Mouse (Mus musculus) cerebellum, adult 8-10 months (tissue): ENCODE data around the gene Oasl1.
"Not testable (repeated sequence)": the region's sequence is repeated elsewhere in the genome, so short reads cannot be mapped to it uniquely, and the experiment has no call there.

Experiments used
- DNase-seq: peaks from one replicate; pipeline ENCODE4 v3.0.0; 2022

The Oasl1 gene

DNA sequence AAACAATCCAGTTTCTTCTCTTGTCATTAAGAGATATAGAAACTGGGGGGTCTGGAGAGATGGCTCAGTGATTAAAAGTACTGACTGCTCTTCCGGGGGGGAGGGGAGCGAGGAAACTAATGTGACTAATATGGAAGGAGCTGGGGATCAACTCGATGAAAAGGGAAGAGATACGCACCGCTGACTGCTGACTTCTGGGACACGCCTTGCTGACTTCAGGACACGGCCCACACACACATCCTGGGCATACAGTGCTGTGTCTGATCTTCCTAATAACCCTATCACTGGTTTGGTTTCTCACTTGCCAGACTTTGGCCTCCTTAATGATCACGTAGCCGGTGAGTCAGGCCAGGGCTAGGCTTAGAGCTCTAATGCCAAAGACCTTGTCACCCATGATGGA lies 3.7 kb downstream of the Oasl1 start:
- DNase-seq = no peak

DNA sequence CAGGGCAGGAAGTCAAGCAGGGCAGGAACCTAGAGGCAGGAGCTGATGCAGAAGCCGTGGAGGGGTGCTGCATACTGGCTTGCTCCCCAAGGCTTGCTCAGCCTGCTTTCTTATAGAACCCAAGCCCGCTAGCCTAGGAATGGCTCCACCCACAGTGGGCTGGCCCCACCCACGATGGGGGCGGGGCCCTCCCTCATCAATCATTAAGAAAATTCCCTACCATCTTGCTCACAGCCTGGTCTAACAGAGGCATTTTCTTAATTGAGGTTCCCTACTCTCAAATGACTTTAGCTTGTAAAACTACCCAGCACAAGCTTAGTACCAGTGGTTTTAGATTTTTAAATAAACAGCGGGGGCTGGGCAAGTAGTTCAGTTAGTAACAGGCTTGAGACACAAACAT lies 8.6 kb downstream of the Oasl1 start:
- no peak for DNase-seq

DNA sequence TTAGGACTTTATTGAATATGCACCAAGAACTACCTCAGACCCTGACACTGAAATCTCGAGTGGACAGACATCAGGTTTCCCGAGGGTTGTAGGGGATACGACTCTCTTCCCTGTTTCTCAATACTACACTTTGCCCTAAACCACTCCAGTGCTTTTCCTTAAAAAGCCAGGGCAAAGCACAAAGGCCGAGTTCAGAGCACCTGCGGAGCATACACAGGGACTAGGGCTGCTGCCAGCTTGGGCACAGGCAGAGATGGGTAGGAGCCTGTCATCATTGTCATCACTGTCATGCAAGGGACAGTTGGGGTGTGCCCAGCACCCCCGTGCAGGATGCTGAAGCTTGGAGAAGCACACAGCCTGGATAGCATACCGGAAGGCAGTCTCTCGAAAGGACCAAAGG lies 10.2 kb downstream of the Oasl1 start:
- DNase-seq = no peak

DNA sequence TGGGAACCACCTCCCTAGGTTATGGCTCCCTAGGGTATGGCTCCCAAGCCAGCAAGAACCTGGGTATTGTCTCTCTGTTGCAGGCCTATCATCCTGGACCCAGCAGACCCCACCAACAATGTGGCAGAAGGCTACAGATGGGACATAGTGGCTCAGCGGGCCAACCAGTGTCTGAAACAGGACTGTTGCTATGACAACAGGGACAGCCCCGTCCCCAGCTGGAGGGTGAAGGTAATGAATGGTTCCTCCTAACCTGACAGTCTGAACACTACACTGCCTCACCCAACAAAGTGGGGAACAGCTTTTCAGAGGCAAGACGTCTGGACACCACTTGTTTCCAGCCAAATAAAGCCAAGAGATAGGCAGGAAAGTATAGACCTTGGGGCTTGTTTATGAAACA lies 12.8 kb downstream of the Oasl1 start:
- DNase-seq = no peak

DNA sequence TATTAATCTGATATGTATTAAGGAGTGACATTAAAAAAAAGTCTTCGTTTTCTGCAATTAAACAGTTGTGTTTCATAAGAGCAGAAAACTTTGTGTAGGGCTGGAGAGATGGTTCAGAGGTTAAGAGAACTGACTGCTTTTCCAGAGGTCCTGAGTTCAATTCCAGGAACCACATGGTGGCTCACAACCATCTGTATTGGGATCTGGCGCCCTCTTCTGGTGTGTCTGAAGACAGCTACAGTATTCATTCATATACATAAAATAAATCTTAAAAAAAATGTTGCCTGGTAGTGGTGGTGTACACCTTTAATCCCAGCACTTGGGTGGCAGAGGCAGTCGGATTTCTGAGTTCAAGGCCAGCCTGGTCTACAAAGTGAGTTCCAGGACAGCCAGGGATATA lies 18.1 kb downstream of the Oasl1 start:
- not testable (repeated sequence) for DNase-seq

DNA sequence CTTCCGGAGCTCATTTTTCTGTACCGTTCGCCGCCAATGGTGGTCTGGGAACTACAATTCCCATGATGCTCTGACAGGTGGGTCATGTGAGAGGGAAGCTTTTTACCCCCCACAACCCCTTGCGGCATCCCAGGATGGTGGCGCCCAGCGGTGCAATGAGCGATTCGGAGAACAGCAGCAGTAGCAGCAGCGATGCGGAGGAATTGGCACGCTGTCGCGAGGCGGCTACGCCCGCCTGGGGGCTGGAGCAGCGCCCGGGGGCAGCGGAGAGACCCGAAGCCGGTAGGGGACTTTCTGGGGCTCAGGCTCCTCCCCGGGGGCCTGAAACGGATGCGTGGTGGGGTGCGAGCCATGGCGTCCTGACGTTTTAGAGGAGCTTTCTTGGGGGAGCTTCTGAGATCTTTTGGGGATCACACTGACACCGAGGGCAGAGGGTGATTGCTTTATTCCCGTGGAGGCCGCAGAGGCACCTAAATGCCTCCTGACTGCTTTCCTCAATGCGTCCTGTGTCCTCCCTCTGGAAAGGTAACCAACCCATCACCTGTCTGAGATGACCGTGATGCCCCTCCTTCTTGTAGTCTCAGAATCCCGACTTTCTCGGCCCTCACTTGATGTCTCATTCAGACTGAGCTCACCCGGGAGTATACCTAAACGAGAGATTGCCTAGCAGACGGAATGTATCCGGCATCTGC lies 19.2 kb downstream of the Oasl1 start, which contains the start of gene 2210016L21Rik:
Gene 2210016L21Rik, plus strand, starts transcription at position 85 of the 692 bp plus-strand sequence.
- DNase-seq = peak; percentile 84

DNA sequence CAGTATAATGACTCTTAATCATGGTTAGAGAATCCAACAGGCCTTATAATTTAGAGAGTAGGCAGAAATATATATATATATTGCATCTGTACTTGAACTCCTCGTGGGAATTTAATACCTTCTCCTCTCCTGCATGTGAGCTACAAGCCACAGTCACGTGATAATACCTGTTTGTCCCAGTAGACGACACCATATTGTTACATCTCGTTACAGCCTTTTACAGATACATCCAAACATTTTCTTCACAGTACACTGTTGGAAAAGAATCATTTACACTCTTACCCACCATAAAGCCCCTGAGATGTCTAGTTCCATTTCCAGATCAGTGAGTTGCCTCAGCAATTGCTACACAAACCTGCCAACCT lies 19.7 kb downstream of the Oasl1 start:
- no peak for DNase-seq

DNA sequence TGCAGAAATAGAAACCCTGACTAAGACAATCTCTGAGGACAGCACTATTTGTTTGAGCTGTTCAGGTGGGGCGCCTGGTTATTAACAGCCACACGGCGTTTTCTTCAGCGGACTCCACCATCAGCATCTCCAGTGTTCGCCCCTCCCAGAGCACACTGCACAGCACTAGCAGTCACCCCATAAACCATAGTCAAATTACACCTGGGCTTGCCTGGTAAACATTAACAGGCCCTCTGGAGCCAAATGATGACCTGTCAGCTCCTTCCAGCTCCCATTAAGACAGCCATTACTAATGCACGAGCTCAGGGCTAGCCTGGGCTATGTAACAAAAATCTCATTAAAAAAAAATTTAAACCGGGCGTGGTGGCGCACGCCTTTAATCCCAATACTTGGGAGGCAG lies 22.0 kb downstream of the Oasl1 start:
- no peak for DNase-seq

DNA sequence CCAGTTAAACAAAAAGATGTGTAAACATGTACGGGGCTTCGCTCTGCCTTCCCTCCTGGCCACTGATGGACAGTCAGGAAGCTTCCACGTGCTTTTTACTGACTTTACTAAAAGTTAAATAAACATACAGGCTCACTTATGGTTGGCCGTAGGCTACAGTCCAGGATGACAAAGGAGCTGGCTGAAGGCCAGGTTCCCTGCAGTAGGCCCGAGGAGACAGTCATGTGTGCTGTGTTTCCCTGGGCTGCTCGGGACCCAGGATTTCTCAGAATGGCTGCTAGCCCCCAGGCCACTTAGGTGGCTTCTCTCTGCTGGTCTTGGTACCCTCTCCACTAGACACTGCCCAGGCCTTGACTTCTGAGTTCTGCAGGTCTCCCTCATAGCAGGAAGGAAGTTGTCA lies 25.9 kb downstream of the Oasl1 start:
- DNase-seq = peak; percentile 51

DNA sequence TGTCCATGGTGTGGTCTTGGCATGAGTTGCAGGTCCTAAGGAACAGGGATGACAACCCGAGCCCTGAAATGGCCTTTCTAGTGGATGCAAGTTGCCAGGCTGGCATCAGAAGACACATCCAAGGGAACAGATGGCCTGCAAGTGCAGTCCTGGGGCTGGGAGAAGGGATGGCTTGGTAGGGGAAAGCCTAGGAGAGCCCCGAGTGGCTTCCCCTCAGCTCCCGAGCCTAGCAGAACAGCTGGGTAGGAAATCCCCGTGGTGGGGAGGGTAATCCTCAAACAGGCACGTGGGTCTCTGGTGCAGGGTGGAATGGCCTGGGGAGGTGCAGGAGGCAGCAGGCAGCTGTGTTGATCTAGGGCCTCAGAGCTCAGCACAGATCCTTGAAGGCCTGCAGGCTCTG lies 26.3 kb downstream of the Oasl1 start:
- DNase-seq = peak; percentile 45

DNA sequence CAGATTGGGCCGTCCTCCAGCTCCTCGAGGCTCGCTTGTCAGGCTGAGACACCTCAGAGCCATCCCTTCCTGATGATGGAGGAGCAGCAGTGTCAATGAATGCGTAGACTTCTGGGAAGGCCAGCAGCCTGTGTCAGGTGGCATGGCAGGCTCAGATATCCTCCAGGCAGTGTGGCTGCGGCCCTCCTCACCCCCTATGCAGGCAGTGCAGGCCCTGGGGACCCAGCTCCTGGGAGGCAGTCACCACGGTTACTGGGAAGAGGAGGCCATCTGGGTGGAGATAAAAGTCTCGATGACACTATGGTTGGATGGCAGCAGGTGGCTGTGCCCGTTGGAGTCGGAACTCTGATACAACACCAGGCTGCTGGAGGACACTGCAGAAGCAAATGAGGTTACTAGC lies 26.8 kb downstream of the Oasl1 start:
- no peak for DNase-seq

DNA sequence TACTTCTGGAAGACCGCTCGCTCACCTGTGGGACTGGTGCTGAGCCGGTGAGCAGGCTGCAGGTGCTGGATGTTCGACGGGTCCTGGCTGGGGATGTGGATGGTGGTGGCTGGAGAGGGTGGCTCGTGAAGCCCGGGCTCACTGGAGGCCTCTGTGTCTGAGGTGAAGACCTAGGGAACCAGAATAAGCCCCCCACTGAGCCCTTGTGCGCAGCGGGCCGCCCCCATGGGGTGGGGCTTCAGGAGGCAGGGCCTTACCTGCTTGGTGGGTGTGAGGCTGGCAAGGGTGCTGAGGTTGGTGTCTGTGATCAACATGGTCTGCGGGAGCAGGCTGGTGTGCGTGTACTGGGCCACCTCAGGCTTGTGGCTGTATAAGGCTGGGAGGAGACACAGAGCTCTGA lies 27.6 kb downstream of the Oasl1 start:
- DNase-seq = no peak

DNA sequence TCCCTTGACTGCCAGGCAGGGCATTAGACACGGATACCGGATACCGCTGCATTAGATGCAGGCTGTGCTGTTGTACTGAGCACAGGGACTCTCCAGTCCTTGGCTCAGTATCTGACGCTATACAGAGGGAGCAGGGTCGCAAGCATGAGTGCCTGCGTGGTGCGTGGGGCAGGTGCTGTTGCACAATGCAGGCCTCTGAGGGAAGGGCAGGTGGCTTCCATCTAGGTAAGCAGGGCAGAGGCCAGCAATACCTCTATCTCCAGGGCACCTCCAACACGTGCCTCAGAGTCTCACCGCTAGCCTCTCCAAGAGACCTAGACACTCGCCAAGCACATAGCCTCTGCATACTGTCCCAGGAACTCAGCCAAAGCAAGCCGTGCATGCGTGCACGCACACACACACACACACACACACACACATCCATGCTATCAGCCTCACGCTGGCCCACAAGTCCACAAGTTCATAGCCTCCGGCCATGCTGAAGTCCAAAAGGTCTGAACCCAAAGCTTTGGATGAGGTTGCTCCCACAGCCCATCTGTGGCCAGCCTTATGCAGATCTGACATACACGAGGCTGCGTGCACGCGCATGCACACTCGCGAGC lies 28.3 kb downstream of the Oasl1 start:
- no peak for DNase-seq

DNA sequence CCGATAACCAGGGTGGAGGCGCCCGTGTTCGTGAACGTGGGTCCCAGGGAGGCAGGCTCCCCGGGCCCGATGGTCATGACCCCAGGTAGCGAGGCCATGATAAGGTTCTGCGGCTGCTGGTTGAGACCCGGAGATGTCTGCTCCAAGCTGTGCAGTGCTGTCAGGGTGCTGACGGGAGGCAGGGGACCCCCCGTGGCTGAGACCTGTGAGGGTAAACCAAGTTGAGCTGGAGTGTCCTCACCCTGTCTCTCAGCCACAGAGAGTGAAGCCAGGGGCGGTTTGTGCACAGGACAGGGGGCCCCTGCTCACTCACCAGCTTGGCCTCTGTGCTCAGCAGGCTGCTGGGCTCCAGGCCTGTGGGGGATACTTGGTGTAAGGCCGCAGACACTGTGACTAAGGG lies 30.3 kb downstream of the Oasl1 start:
- DNase-seq = no peak

DNA sequence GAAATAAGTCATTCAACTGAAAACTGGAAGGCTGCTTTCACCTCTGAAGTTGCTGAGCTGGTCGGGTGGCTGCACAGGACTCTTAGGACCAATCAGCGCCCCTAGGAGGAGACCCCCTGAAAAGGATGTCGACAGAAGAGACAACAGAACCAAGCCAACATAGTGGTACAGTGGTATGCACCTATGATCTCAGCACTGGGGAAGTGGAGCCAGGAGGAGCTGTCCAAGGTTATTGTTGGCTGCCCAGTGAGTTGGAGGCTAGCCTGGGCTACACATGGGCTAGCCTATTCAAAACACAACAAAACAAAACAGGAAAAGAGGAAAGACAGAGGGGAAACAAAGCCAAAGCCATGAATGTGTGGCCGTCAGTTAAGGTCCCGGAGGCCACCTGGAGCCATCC lies 35.0 kb downstream of the Oasl1 start:
- DNase-seq = no peak

DNA sequence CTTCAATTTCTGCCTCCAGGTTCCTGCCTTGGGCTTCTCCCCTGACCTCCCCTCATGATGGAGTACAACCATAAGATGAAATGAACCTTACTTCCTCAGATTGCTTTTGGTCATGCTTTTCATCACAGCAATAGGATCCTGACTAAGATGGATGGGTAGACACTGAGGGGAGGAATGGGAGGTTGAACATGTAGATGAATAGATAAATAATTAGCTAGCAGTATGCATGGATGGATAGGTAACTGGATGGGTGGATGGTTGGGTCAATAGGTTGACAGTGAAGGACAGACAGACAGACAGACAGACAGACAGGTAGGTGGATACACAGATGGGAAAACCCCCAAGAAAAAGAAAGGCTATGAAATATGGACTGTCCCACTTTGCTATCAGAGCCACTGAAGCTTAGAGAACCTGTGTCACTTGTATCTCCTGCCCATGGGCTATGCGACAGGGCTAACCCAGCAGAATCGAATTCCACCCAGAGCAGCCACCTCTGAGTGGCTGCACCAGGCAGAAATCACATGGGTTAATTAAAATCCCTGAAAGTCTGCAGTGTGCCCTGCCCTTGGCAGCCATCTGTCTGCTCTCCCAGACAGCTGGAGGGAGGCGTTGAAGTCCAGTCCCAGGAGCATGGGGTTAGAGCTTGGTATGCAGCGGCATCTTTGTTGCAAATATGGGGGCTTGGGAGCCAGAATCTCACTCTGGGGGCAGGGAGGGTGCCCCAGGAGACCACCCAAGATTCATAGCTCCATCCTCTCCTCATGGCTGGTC lies 38.7 kb downstream of the Oasl1 start:
- no peak for DNase-seq

DNA sequence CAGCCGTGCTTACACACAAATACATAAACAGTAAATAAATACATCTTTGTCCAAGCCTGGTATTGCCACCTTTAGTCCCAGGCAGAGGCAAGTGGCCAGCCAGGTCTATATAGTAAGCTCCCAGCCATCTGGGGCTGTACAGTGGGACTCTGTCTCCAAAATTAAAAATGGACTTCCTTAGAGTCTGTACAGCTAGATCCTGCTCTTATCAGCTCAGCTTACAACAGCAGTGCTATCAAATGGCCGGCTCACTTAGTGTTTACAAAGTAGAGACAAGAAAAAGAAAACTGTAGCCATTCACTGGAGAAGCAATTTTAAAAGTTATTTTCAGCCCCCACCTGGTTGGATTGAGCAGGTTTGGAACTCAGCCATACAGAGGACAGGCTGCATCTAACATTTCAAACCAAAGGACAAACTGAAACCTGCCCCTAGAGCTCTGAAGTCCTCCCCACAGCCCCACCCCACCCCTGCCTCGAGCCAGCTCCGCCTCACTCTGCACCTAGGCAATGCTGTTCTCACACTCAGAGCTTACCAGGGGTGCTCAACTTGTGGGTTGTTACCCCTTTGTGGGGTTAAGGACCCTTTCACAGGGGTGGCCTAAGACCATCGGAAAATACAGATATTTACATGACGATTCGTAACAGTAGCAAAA lies 41.4 kb downstream of the Oasl1 start:
- no peak for DNase-seq

DNA sequence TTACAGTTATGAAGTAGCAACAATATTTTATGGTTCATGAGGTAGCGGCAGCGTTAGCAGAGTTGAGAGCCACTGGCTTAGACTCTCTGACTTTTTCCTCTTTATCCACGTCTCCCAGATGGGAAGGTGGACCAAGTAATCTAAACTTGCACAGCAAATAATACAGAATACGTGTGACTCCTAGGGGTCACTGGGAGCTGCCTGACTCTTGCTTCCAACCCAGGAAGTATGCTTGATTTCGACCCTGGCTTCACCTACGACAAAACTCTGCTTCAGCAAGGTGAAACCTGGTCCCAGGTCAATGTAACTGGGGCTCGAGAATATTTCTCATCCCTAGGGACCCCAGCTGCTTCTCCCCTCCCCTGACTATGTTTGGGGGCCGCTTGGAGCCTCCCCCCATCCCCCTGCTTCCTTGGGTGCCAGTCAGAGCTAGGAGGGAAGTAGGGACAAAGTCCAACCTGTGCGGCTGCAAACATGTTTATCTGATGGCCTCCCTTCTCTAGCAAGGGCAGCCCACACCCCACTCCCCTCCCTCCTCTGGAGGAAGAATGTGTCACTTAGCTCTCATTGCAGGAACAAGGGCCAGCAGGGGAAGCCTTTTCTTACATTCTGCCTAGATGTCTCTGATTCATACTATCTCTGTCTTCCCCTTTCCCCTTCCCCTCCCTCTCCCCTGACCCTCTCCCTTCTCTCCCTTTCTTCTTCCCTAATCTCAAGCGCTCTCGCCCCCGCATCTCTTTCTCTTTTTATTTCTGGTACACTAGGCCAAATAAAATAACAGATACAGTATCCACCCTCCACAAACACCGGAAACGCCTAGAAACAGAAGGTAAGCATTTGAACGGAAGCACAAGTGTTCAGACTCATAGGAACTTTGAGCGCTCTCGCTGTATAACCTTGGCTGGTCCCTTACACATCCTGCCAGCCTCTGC lies 42.2 kb downstream of the Oasl1 start:
- no peak for DNase-seq

DNA sequence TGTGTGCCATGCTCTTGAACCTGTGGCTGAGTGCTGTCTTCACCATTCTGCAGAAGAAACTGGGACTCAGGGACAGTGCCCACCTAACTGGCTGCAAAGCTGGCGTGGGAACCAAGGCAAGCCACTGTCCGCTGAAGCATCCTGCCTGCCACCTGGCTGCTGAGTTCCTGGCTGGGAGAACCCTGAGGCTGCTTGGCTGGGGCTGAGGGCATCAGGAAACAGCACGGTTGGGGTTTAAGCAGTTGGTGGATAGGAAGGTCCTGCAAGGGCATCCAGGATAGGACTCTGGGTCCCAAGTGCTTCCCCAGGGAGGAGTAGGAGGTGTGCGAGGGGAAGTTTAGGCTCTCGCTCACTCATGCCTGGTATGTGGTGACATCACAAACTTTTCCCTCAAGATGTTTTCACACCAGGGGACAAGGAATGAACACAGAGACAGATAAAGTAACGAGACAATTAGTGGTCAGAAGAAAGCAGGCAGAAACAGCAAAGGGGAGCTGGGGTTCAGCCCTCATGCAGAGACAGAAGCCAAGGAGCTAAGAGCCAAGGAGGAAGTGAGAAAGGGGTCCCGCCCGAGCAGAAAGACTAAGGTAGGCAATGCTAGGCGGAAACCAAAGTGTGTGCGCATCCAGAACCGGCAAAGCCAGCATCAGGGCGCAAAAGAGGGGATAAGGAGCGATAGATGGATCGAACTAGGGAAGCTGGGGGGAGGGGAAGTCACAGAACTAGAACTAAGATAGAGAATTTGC lies 44.7 kb downstream of the Oasl1 start:
- DNase-seq = no peak

DNA sequence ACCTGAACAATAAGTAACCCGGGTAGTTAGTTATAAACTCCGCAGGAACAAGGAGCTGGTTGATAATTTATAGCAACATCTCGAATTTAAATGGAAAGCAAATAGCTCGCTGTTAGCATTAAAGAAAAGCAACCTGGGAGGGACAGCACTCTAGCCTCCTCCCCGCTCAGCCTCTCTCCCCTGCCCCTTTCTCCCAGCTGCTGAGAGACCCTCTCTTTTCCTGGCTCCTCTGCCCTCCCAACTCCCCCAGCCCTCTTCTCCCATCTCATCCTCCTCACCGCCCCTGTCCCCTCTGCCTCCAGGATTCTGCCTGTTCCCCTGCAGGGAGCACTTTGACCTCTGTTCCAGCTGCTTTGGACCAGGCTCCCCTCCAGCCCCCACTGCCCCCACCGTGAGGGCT lies 45.6 kb downstream of the Oasl1 start:
- no peak for DNase-seq

DNA sequence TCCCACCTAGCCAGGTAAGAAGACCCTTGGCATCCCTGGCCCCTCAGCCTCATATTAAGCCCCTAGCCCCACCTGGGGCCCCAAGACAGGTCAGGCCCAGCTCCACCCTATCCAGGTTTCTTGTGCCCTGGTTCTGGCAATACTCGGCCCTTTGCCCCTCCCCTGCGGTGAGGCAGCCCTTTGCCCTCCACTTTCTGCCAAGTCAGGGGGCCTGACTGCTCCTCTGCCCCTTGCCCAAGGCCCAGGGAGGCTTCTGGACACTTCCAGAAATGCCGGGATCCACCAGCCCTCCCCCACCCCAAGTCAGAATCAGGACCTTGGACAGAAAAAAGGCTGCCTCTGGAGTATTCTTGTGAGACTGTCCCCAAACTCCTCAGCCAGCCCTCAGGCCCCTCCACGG lies 46.0 kb downstream of the Oasl1 start:
- no peak for DNase-seq
